Mouse (Mus musculus) kidney, postnatal 0 days (tissue): Measurements from ENCODE around the gene Nfe2. TPM values are rescaled to one million over a fixed set of nuclear protein-coding genes. Genes with fewer than 3 reads are reported as not detected.

Experiments
- ATAC-seq: fragments of 200-750 bp; cut with Nextera tagmentation; replicated peaks from 2 replicates; pipeline ENCODE4 v1.8.0; 2017; ENCODE audit warnings: low read depth, moderate number of reproducible peaks, moderate TSS enrichment, moderate library complexity; ENCODE audit not compliant: low FRiP score
- DNase-seq: peaks from one replicate; pipeline ENCODE4 v3.0.0-alpha.2; 2016; ENCODE audit warnings: low spot score
- H3K27ac ChIP-seq: fragments of 300-500 bp; sonication (generic); 2 replicates; pipeline ENCODE4 v1.5.1; 2014; ENCODE audit warnings: mild to moderate bottlenecking
- H3K27me3 ChIP-seq: fragments of 300-500 bp; sonication (generic); 2 replicates; pipeline ENCODE4 v1.6.1; 2014; ENCODE audit warnings: low read length, mixed read lengths; ENCODE audit not compliant: insufficient read depth
- H3K36me3 ChIP-seq: fragments of 300-500 bp; sonication (generic); 2 replicates; pipeline ENCODE4 v1.6.1; 2014; ENCODE audit warnings: low read length, mixed read lengths; ENCODE audit not compliant: insufficient read depth
- H3K4me1 ChIP-seq: fragments of 300-500 bp; sonication (generic); replicated peaks from 2 replicates; pipeline ENCODE4 v1.6.1; 2014; ENCODE audit warnings: antibody characterized with exemption, low read length, mixed read lengths; ENCODE audit not compliant: insufficient read depth
- H3K4me2 ChIP-seq: fragments of 300-500 bp; sonication (generic); 2 replicates; pipeline ENCODE4 v1.6.1; 2014; ENCODE audit warnings: mild to moderate bottlenecking, low read length, moderate library complexity, mixed read lengths
- H3K4me3 ChIP-seq: fragments of 300-500 bp; sonication (generic); replicated peaks from 2 replicates; pipeline ENCODE4 v1.5.1; 2014; ENCODE audit warnings: low read depth, low read length
- H3K9ac ChIP-seq: fragments of 300-500 bp; sonication (generic); 2 replicates; pipeline ENCODE4 v1.6.1; 2014; ENCODE audit warnings: low read depth, low read length
- H3K9me3 ChIP-seq: fragments of 300-500 bp; sonication (generic); replicated peaks from 2 replicates; pipeline ENCODE4 v1.6.1; 2016; ENCODE audit warnings: low read length, inconsistent platforms, mixed read lengths
- CTCF ChIP-seq: IDR thresholded peaks from 2 replicates; pipeline ENCODE4 v1.5.1; 2016; ENCODE audit warnings: antibody characterized with exemption, low read depth, mild to moderate bottlenecking, moderate library complexity
- WGBS: fragments of 180-500 bp; shearing (Covaris S2); extraction: QIAGEN DNeasy Blood & Tissue Kit; methylation state at CpG from one replicate; pipeline ENCODE4 v1.1.7; 2014; 5-methylcytosine and 5-hydroxymethylcytosine counted together
- polyA plus RNA-seq: library from polyadenylated mRNA; unstranded; fragments of >200 nt; fragmentation: Nextera tagmentation; extraction: Ambion mirVana; gene quantifications from 2 replicates; pipeline ENCODE4 v1.2.1, GENCODE M21; 2015

Gene Nfe2
- polyA plus RNA-seq, 1 experiment from 2014 or later: 1.9 TPM

GRCm38 (mm10) chr15:103294649-103295048 lies 36.4 kb upstream of the Nfe2 start:
- Histone ChIP-seq H3K9me3 (no peaks in the 10 kb centered on the region), H3K27me3 (no peaks in the 10 kb centered on the region), H3K9ac (no peak overlapping the region), H3K27ac (no peak overlapping the region), H3K4me1 (peaks cover 22% of the 10 kb centered on the region), H3K4me2 (no peak overlapping the region), H3K4me3 (no peak overlapping the region), H3K36me3 (peaks cover 30% of the 10 kb centered on the region)
- DNase-seq (no peak), ATAC-seq (no peak)
- no peak for TF ChIP-seq CTCF
- 61% methylated on average over 2 of the region's 2 CpGs for WGBS

GRCm38 (mm10) chr15:103293375-103293774 lies 35.2 kb upstream of the Nfe2 start:
- TF ChIP-seq CTCF: peak; percentile 42; the same call in 1 of the 2 replicates
- WGBS: 92% methylated on average over 2 of the region's 2 CpGs
- Histone ChIP-seq H3K4me3 (no peak overlapping the region), H3K4me2 (no peak overlapping the region), H3K4me1 (peaks cover 18% of the 10 kb centered on the region; the same call in 1 of the 2 replicates), H3K27me3 (no peaks in the 10 kb centered on the region), H3K9ac (no peak overlapping the region), H3K36me3 (peaks cover 23% of the 10 kb centered on the region), H3K27ac (no peak overlapping the region), H3K9me3 (no peaks in the 10 kb centered on the region)
- DNase-seq (no peak), ATAC-seq (no peak)

GRCm38 (mm10) chr15:103292673-103293345 lies 34.6 kb upstream of the Nfe2 start:
- peaks cover 18% of the 10 kb centered on the region; the same call in 1 of the 2 replicates for H3K4me1 ChIP-seq
- no peak overlapping the region for H3K9ac ChIP-seq
- no peaks in the 10 kb centered on the region for H3K27me3 ChIP-seq
- no peaks in the 10 kb centered on the region for H3K9me3 ChIP-seq
- no peak for TF ChIP-seq CTCF
- WGBS: 63% methylated on average over 4 of the region's 4 CpGs
- DNase-seq (no peak), ATAC-seq (no peak)
- no peak overlapping the region for H3K27ac ChIP-seq
- no peak overlapping the region for H3K4me2 ChIP-seq
- H3K36me3 ChIP-seq: peaks cover 22% of the 10 kb centered on the region
- no peak overlapping the region for H3K4me3 ChIP-seq

- TF ChIP-seq CTCF: no peak
- 41% methylated on average over 9 of the region's 9 CpGs for WGBS
- H3K36me3 ChIP-seq: peaks cover 18% of the 10 kb centered on the region
- H3K27ac ChIP-seq: peak overlapping the region; percentile 3; the same call in 1 of the 2 replicates
- H3K4me2 ChIP-seq: no peak overlapping the region
- DNase-seq (no peak), ATAC-seq (no peak)
- no peak overlapping the region for H3K9ac ChIP-seq
- H3K4me3 ChIP-seq: no peak overlapping the region
- H3K4me1 ChIP-seq: peaks cover 17% of the 10 kb centered on the region; the same call in 1 of the 2 replicates
- H3K27me3 ChIP-seq: no peaks in the 10 kb centered on the region
- no peaks in the 10 kb centered on the region for H3K9me3 ChIP-seq
Observed at GRCm38 (mm10) chr15:103290843-103291242, 32.6 kb upstream of the Nfe2 start.

GRCm38 (mm10) chr15:103290417-103290816 lies 32.2 kb upstream of the Nfe2 start:
- ATAC-seq (no peak), DNase-seq (no peak)
- Histone ChIP-seq H3K9ac (no peak overlapping the region), H3K4me3 (no peak overlapping the region), H3K27ac (0 out of 2 replicates have a peak overlapping the region, but pooled peaks have one; percentile 2), H3K4me1 (peaks cover 13% of the 10 kb centered on the region; the same call in 1 of the 2 replicates), H3K36me3 (peaks cover 18% of the 10 kb centered on the region), H3K4me2 (no peak overlapping the region), H3K27me3 (no peaks in the 10 kb centered on the region), H3K9me3 (no peaks in the 10 kb centered on the region)
- no peak for TF ChIP-seq CTCF
- WGBS: 47% methylated on average over 6 of the region's 6 CpGs

- no peaks in the 10 kb centered on the region for H3K27me3 ChIP-seq
- DNase-seq (peak; percentile 56), ATAC-seq (no peak)
- 34% methylated on average over 5 of the region's 5 CpGs for WGBS
- H3K4me1 ChIP-seq: peaks cover 13% of the 10 kb centered on the region; the same call in 1 of the 2 replicates
- no peak overlapping the region for H3K4me2 ChIP-seq
- no peak overlapping the region for H3K9ac ChIP-seq
- H3K27ac ChIP-seq: peak overlapping the region; percentile 54; the same call in 1 of the 2 replicates
- H3K4me3 ChIP-seq: no peak overlapping the region
- H3K9me3 ChIP-seq: no peaks in the 10 kb centered on the region
- TF ChIP-seq CTCF: no peak
- H3K36me3 ChIP-seq: peaks cover 18% of the 10 kb centered on the region
Observed at GRCm38 (mm10) chr15:103289600-103289999, 31.4 kb upstream of the Nfe2 start.
